Mouse (Mus musculus) bone marrow, adult 2 months (tissue): Measurements from ENCODE around the gene Ube4a.

Experiments used
- CTCF ChIP-seq: fragments of 200-500 bp; IDR thresholded peaks from 2 replicates; pipeline ENCODE4 v1.5.1; 2011; ENCODE audit warnings: low read length, control low read depth; ENCODE audit not compliant: control insufficient read depth, insufficient read depth
- POLR2A ChIP-seq: fragments of 200-500 bp; IDR thresholded peaks from 2 replicates; pipeline ENCODE4 v1.6.1; 2011; ENCODE audit warnings: low read depth, mild to moderate bottlenecking, control low read depth, low read length, borderline replicate concordance; ENCODE audit not compliant: control insufficient read depth

DNA sequence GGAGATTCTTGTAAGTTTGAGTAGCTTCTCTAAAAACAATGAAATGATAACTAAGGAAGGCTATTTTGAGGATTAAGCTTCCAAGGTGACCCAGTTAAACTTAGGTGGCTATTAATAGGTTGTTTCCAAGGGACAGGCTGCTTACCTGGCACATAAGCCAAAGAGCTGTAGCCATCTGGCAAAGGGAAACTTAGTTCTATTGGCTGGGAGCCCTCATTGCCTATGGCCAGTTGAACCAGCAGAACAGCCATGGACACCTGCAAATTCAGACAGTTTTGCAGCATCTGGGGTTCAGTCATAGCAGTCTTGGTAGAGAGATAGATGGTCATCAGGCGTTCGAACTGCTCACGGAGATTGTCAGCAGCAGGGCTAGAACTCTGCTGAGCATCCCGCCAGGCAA, 23.0 kb downstream of the Ube4a start:
- TF ChIP-seq CTCF = no peak
- no peak for TF ChIP-seq POLR2A
